Mouse (Mus musculus): ENCODE measurements around the gene Mpped2.

Mpped2 gene

GRCm38 (mm10) chr2:106746211-106746610 is 53.1 kb downstream of the Mpped2 start:
- DNase-seq (ENCODE audit: low read depth, low spot score), result no peak

GRCm38 (mm10) chr2:106746905-106747304 is 53.8 kb downstream of the Mpped2 start:
- DNase-seq (ENCODE audit: low read depth, low spot score), result no peak

- DNase-seq (ENCODE audit: low read depth, low spot score), result no peak
Measured at GRCm38 (mm10) chr2:106747342-106747741, 54.3 kb downstream of the Mpped2 start.

DNA sequence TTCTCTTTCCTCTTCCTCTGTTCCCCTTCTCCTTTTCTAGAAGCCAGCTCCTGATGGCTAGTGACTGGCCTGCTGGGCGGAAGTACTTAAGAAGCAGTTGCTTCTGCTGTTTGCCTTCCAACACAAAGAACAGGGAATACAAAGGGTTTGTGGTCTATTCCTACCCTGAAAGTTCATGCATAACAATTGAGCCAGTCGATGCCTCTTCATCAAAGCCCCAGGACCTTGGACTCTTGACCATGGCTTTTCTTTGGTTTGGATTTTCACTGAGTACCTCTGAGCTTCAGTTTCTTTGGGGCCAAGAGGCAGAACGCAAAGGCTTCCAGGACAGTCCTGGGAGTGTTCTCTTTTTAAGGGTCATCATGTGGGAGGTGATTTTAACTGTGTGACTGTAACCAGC is 57.8 kb downstream of the Mpped2 start:
- DNase-seq (ENCODE audit: low read depth, low spot score), result no peak

DNA sequence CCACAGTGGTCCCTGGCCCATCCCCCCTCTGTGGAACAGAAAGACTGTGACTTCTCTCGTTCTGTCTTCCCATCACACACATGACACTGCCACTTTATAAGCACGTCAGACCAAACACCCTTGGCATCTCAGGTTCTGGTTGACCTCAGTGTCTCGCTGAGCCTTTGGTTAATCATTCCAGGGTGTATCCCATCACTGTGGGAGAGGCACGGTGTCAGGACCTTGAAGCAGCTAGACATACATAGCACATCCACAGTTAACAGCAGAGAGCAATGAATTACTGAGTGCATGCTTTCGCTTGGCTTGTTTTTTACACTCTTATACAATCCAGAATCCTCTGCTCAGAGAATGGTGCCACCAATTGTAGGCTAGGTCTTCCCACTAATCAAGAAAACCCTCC is 60.6 kb downstream of the Mpped2 start:
- no peak for DNase-seq (ENCODE audit: low read depth, low spot score)

GRCm38 (mm10) chr2:106754696-106755095 is 61.6 kb downstream of the Mpped2 start:
- DNase-seq (ENCODE audit: low read depth, low spot score), result no peak

DNA sequence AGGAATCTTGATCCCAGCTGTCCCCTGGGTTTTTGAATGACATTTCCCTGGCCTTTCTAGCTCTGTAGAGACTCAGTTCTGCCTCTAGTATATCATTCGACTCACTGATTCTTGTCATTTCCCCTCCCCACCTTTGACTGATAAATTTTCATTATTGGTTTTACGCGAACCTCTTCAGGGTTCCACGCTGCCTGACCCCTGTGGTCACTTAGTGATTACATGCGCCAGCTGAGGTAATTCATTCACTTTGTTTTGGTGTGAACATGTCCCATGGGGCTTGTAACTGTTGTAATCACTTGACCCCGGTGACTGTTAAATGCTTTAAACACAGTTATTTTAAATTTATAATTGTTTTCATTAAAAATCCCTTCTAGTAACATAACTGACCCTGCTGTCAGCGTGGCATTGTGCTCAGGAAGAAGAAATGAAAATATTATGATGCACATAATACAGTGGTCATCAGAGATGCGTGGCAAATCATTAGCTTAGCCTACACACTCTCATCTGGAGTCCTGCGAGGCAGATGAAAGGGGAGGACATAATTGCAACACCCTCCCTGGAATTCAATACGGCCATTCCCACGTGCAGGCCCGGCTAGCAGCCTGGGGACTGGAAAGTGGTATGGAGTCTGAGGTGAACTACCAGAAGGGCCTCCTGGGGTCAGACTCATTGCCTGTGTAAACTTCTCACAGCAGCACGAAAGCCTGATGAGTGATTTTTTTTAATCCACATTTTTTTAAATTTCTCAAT is 63.5 kb downstream of the Mpped2 start:
- no peak for DNase-seq (ENCODE audit: low read depth, low spot score)

- no peak for DNase-seq (ENCODE audit: low read depth, low spot score)
Measured at GRCm38 (mm10) chr2:106762920-106763319, 69.9 kb downstream of the Mpped2 start.

DNA sequence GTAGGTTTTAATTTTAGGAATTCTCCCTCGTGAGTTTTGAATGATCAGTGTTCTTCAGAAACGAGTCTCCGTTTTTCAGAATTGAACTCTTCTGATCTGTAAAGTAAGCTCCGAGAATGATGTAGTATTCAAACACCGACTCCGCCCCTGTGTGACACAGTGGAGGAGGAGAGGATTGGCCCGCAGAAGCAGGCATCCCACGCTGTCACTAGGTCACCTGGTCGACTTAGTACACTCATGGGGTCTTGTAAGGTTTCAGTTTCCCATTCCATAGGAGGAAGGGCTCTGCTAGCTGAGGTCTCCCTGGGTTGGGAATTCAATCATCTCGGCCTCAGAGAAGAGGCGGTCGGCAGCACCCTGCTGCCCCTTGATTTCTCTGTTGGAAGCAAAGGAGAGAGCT is 76.2 kb downstream of the Mpped2 start:
- no peak for DNase-seq (ENCODE audit: low read depth, low spot score)

GRCm38 (mm10) chr2:106772643-106773042 is 79.6 kb downstream of the Mpped2 start:
- DNase-seq (ENCODE audit: low read depth, low spot score), result no peak

DNA sequence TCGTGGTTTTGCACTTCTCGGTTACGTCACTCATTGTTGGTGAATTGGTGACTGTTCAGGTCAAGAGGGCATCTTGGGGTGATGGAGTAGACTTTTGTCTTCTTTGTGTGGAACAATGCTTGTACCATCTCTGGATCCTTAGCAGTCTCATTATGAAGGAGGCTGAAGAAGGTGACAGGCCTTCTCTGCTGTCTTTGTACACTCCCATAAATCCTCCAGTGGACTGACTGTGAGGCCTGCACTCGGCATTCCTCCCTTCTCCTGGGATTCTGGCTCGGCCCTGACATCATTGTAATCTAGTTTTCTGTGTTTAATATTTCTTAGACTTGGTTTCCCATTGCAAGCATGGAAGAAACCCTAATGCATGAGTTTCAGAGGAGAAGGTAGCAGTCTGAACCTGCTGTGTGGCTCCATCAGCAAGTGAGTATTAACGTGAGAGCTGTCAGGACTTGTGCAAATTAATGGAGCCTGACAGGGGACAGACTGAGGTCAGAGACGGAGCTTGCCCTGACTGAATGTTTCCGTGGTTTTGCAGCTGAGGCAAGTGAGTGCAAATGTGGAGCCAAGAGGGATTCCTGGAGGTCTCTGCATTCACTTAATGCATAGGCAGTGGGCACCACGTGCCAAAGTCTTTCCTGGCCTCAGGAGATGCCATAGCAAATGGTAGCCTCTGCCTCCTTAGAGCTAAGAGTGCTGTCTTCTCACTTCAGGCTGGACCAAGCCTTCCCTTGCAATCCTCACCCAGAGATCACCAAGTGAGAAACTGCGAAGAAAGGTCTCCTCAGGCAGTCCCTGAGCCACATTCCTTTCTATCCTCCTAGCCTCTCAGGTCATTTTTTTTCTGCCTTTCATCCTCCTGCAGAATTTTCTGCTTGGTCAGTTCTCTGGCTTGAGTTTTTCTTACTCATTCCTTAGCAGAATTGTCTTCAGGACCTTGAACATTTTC is 81.5 kb downstream of the Mpped2 start:
- no peak for DNase-seq (ENCODE audit: low read depth, low spot score)

DNA sequence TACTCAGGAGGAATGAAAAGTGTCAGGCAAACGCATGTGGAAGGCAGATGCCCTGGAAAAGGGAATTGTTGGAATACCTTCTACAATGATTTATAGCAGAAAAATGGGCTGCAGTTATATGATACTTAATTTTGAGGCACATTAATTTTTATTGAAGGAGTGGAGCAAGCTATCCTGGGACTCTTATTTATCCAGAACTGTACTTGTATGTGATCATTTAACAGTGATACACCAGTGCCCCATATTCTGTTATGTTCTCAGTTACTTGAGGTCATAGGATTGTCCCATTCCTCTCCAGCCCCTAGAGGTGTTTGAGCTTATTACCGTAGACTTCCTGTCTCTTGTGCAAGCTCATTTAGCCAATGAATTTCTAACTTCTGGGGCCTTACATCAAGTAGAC is 82.9 kb downstream of the Mpped2 start:
- no peak for DNase-seq (ENCODE audit: low read depth, low spot score)

DNA sequence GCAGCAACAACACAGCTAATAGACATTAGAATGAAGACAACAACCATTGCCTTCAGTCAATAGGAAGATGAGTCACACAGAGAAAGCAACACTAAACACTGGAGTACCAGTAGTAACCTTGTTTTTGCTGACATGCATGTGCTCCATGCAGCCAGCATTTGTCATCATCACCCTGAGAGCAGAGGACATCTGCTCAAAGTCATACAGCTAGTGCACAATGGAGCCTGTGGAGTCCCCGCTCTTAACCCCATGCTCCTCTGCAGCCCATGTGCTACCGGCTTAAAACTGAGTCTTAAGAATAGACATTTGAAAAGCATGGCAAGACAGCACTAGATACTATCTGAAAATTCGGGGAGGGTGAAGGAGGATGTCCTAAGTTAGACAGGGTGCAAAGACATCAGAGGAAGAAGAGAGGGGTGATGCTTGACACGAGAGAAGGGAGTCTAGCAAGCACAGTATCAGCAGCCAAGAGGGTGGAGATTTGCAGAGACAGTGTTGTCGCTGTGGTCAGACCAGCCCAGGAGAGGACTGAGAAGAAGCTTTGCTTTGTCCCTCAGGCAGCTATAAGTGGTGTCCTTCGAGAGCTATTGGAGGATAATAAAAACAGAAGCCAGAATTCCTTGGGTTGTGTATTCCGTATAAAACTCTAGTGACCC is 85.9 kb downstream of the Mpped2 start:
- DNase-seq (ENCODE audit: low read depth, low spot score), result no peak

DNA sequence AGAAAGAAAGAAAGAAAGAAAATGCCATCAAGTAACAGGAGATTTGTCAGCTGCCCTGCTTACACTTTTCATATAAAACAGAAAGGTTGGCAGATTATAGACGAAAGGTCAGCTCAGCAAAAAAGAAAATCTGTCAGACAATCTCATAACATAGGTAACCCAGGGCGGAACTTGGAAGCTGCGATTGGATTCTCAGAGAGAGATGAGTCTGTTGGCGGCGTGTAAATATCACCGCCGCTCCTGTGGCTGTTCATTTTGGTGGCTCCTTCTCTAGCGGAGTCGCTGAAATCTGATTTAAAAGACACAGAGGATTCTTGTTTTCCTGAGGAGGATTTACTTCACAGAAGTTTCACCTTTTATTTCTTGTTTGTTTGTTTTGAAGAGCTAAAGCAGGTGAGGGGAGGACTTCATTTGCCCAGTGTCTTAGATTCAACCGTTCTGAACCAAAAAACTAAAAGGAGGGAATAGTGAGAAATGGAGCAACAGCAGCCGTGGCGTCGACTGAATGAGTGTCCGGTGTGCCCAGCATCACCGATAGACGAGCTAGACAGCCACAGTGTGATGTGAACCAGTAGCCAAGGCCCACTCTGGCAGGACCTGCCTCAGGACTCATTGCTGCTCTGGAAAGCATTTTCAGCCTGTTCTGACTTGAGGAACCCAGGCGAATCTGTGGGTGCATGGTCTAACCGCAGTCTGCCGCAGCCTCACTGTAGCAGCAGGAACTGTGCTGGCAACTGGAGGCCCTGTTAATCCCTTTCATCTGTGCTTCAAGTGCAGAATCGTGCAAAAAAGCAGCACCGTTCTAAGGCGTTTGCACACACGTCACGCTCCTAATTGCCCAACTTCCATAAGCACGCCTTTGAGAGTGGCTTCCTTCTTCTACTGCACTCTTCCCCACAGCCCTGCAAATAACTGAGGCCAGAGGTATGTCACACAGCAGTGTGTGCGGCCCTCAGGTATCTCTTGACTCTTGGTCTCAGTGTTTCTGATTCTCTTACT is 88.4 kb downstream of the Mpped2 start:
- DNase-seq (ENCODE audit: low read depth, low spot score), result no peak

DNA sequence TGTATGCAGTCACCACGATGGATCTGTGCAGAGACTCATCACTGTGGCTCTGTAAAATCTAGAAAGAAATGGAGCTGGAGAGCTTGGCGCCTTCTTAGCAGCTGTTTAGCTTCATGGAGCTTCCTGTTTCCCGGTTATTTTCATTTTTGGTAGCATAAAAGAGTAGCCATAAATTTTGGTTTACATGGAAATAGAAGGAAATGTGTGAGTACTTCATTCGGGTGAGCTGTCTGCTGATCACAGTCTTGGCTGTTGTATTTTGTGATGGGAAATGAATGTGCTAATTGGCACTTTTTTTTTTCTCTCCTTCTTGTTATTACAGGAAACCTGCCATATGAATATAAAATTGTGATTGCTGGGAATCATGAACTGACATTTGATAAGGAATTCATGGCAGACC is 90.2 kb downstream of the Mpped2 start:
- no peak for DNase-seq (ENCODE audit: low read depth, low spot score)

DNA sequence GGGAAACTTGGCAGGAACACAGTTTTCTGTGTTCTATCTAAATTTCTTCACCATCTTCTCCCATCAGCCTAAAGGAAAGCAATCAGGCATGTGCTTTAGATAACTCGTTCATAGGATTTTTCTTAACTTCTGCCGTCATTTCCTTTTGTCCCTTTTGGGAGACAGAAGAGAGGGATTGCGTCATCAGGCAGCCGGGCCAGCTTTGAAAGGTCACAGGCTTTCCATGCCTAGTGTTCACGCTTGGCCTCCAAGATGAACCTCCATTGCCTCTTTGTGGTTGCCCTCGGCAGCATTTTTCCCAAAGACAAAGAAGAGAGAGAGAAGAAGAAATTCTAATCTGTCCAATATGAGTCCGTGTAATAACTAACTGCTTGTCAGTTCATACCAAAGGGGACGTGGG is 95.0 kb downstream of the Mpped2 start:
- DNase-seq (ENCODE audit: low read depth, low spot score), result no peak

- no peak for DNase-seq (ENCODE audit: low read depth, low spot score)
Measured at GRCm38 (mm10) chr2:106788573-106788972, 95.5 kb downstream of the Mpped2 start.

DNA sequence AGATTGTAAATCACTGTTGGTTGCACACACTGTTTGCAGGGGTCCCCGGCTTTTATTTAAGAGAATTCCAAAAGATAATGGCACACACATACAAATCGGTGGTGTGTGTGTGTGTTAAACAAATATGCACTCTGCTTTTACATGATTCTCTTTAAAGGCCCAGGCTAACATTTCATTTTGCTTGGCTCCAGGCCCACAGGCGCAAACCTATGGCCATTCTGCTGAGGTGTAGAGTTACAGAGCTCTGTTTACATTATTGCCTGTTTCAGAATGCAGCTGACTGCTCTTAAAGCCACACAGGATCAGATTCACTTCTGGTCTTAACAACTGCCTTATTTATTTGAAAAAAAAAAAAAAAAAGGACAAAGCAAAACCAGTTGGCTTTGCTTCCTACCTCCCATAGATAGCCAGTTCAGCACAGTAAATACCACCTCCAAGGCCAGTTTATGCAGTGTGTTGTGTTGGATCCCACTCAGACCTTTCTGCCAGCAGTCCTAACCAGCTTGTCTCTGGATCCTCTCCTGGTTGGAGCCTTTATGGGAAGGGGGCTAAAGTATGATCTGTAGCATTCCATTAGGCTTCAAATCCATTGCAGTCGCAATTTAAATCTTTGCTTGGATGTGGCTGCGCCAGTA is 96.7 kb downstream of the Mpped2 start:
- DNase-seq (ENCODE audit: low read depth, low spot score), result no peak

- DNase-seq (ENCODE audit: low read depth, low spot score), result no peak
Measured at GRCm38 (mm10) chr2:106790329-106790701, 97.2 kb downstream of the Mpped2 start.

GRCm38 (mm10) chr2:106796246-106796645 is 103.2 kb downstream of the Mpped2 start:
- no peak for DNase-seq (ENCODE audit: low read depth, low spot score)

- DNase-seq (ENCODE audit: low read depth, low spot score), result no peak
Measured at GRCm38 (mm10) chr2:106797855-106798254, 104.8 kb downstream of the Mpped2 start.

All from A20 (cell line).